Mouse (Mus musculus) spleen, postnatal 36 days (tissue): ENCODE data around the gene Wbp1l.

Experiments
- DNase-seq, 2 experiments: peaks; one replicate each; pipeline ENCODE4 v3.0.0; 2022; ENCODE audit warnings: low spot score in 2 of 2, mixed read lengths in 1 of 2

Gene Wbp1l

GRCm38 (mm10) chr19:46705779-46706495 is 107.1 kb downstream of the Wbp1l start:
- peak; percentile 26 to 55 for DNase-seq

GRCm38 (mm10) chr19:46706540-46707295 is 107.8 kb downstream of the Wbp1l start:
- no peak for DNase-seq
